Mouse (Mus musculus): ENCODE data around the gene Gimap9. TPM values are rescaled to one million over a fixed set of nuclear protein-coding genes. Genes with fewer than 3 reads are reported as not detected.

Gene Gimap9
- polyA plus RNA-seq, 1 experiment, result 0.92 TPM

DNA sequence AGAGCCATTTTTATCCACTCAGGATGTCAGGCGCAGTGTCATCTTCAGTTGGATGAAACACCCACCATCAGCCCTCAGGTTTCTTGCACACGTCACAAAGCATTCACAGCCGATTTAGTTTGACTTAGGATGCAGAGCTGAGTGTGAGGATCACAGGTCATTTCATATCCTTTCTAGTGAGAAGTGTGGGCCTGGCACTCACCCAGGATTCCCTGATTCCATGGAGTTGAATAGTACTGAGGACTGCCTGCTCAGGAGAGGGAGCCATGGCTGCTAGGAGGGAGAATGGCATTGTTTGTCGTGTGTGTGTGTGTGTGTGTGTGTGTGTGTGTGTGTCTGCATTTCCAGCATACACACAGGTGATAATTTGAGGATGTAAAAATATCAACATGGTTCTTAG is 44.4 kb downstream of the Gimap9 start:
- H3K4me3 ChIP-seq (ENCODE audit: insufficient read depth, poor library complexity, severe bottlenecking), result no peak overlapping the region
- no peak for TF ChIP-seq CTCF (IDR thresholded peaks at IDR 0.05; ENCODE audit: control insufficient read depth, insufficient read depth, insufficient read length)
- TF ChIP-seq MAX (IDR thresholded peaks at IDR 0.05), result no peak
- no peak for TF ChIP-seq MYOG (IDR thresholded peaks at IDR 0.05; ENCODE audit: control insufficient read depth, extremely low read depth, insufficient read length)
- TF ChIP-seq MYOD1 (IDR thresholded peaks at IDR 0.05; ENCODE audit: control insufficient read depth, insufficient read length, low read depth), result no peak
- TF ChIP-seq FOSL1 (IDR thresholded peaks at IDR 0.05; ENCODE audit: insufficient read depth, low read length, poor library complexity, severe bottlenecking), result no peak
- TF ChIP-seq CEBPB (IDR thresholded peaks at IDR 0.05; ENCODE audit: low read depth), result no peak
- TF ChIP-seq USF1 (IDR thresholded peaks at IDR 0.05; ENCODE audit: low read depth), result no peak
- H3K79me2 ChIP-seq (ENCODE audit: control insufficient read depth, insufficient read depth), result no peaks in the 10 kb centered on the region
- no peaks in the 10 kb centered on the region for H3K27me3 ChIP-seq (ENCODE audit: control insufficient read depth, insufficient read depth, insufficient read length)
- no peaks in the 10 kb centered on the region for H3K36me3 ChIP-seq (ENCODE audit: control insufficient read depth, insufficient read depth)
- no peak overlapping the region for H3ac ChIP-seq (ENCODE audit: control insufficient read depth, insufficient read length, low read depth)
- H3K79me3 ChIP-seq (ENCODE audit: low read depth), result no peaks in the 10 kb centered on the region

GRCm38 (mm10) chr6:48723468-48723867 is 47.5 kb downstream of the Gimap9 start:
- Histone ChIP-seq H3K79me2 (ENCODE audit: control insufficient read depth, insufficient read depth) (no peaks in the 10 kb centered on the region), H3K79me3 (ENCODE audit: low read depth) (no peaks in the 10 kb centered on the region), H3K27me3 (ENCODE audit: control insufficient read depth, insufficient read depth, insufficient read length) (no peaks in the 10 kb centered on the region), H3ac (ENCODE audit: control insufficient read depth, insufficient read length, low read depth) (no peak overlapping the region), H3K4me3 (ENCODE audit: insufficient read depth, poor library complexity, severe bottlenecking) (no peak overlapping the region), H3K36me3 (ENCODE audit: control insufficient read depth, insufficient read depth) (no peaks in the 10 kb centered on the region)
- TF ChIP-seq CEBPB (IDR thresholded peaks at IDR 0.05; ENCODE audit: low read depth) (no peak), CTCF (IDR thresholded peaks at IDR 0.05; ENCODE audit: control insufficient read depth, insufficient read depth, insufficient read length) (no peak), MYOD1 (IDR thresholded peaks at IDR 0.05; ENCODE audit: control insufficient read depth, insufficient read length, low read depth) (no peak), MYOG (IDR thresholded peaks at IDR 0.05; ENCODE audit: control insufficient read depth, extremely low read depth, insufficient read length) (no peak), USF1 (IDR thresholded peaks at IDR 0.05; ENCODE audit: low read depth) (no peak), FOSL1 (IDR thresholded peaks at IDR 0.05; ENCODE audit: insufficient read depth, low read length, poor library complexity, severe bottlenecking) (no peak), MAX (IDR thresholded peaks at IDR 0.05) (no peak)

DNA sequence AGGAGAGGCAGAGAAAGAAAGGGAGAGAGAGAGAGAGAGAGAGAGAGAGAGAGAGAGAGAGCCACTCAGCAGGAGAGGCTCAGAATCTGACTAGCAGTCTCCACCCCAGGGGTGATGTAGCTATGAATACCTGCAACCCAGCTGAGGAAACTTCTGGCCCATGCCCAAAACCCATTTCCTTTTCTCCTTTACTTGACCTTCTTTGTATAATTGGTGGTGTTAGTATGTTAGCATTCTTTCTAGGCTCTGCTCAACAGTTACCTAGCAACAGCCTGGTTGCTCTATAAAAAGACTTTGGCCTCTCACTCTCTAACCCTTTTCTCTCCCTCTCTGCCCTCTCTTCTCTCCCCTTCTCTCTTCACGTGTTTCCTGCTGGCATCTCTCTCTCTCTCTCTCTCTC is 49.5 kb downstream of the Gimap9 start:
- H3K4me3 ChIP-seq (ENCODE audit: insufficient read depth, poor library complexity, severe bottlenecking), result no peak overlapping the region
- no peak for TF ChIP-seq MAX (IDR thresholded peaks at IDR 0.05)
- TF ChIP-seq CTCF (IDR thresholded peaks at IDR 0.05; ENCODE audit: control insufficient read depth, insufficient read depth, insufficient read length), result no peak
- TF ChIP-seq MYOG (IDR thresholded peaks at IDR 0.05; ENCODE audit: control insufficient read depth, extremely low read depth, insufficient read length), result no peak
- no peak for TF ChIP-seq USF1 (IDR thresholded peaks at IDR 0.05; ENCODE audit: low read depth)
- no peak for TF ChIP-seq MYOD1 (IDR thresholded peaks at IDR 0.05; ENCODE audit: control insufficient read depth, insufficient read length, low read depth)
- TF ChIP-seq FOSL1 (IDR thresholded peaks at IDR 0.05; ENCODE audit: insufficient read depth, low read length, poor library complexity, severe bottlenecking), result no peak
- TF ChIP-seq CEBPB (IDR thresholded peaks at IDR 0.05; ENCODE audit: low read depth), result no peak
- H3K27me3 ChIP-seq (ENCODE audit: control insufficient read depth, insufficient read depth, insufficient read length), result no peaks in the 10 kb centered on the region
- H3ac ChIP-seq (ENCODE audit: control insufficient read depth, insufficient read length, low read depth), result no peak overlapping the region
- no peaks in the 10 kb centered on the region for H3K79me3 ChIP-seq (ENCODE audit: low read depth)
- H3K79me2 ChIP-seq (ENCODE audit: control insufficient read depth, insufficient read depth), result no peaks in the 10 kb centered on the region
- no peaks in the 10 kb centered on the region for H3K36me3 ChIP-seq (ENCODE audit: control insufficient read depth, insufficient read depth)

DNA sequence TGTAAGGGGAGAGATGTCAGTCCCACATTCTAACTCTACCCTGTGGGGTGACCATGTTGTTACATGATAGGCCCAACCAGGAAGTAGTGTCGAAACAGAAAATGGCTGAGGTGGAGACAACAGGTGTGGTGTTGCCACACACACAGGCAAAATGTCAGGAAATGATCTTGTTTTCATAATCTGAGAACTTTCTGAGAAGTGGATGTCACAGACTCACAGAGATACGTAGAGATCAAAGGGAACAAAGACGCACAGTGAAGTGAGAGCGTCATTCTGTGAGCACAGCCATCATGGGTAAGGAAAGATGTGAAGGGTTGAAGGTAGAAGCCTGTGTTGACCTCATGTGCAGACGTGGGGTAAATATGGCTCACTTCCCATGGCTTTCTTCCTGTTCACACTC is 51.8 kb downstream of the Gimap9 start:
- no peak for TF ChIP-seq CTCF (IDR thresholded peaks at IDR 0.05; ENCODE audit: control insufficient read depth, insufficient read depth, insufficient read length)
- TF ChIP-seq CEBPB (IDR thresholded peaks at IDR 0.05; ENCODE audit: low read depth), result no peak
- TF ChIP-seq MYOD1 (IDR thresholded peaks at IDR 0.05; ENCODE audit: control insufficient read depth, insufficient read length, low read depth), result no peak
- TF ChIP-seq MYOG (IDR thresholded peaks at IDR 0.05; ENCODE audit: control insufficient read depth, extremely low read depth, insufficient read length), result no peak
- no peak for TF ChIP-seq MAX (IDR thresholded peaks at IDR 0.05)
- no peak for TF ChIP-seq FOSL1 (IDR thresholded peaks at IDR 0.05; ENCODE audit: insufficient read depth, low read length, poor library complexity, severe bottlenecking)
- no peak for TF ChIP-seq USF1 (IDR thresholded peaks at IDR 0.05; ENCODE audit: low read depth)
- Histone ChIP-seq H3K36me3 (ENCODE audit: control insufficient read depth, insufficient read depth) (no peaks in the 10 kb centered on the region), H3K79me3 (ENCODE audit: low read depth) (no peaks in the 10 kb centered on the region), H3K79me2 (ENCODE audit: control insufficient read depth, insufficient read depth) (no peaks in the 10 kb centered on the region), H3ac (ENCODE audit: control insufficient read depth, insufficient read length, low read depth) (no peak overlapping the region), H3K4me3 (ENCODE audit: insufficient read depth, poor library complexity, severe bottlenecking) (no peak overlapping the region), H3K27me3 (ENCODE audit: control insufficient read depth, insufficient read depth, insufficient read length) (no peaks in the 10 kb centered on the region)

Other genes with a start within 250 kb of the Gimap9 start
- 0.75 TPM for gene Zfp467, start 230.3 kb upstream of the Gimap9 start, polyA plus RNA-seq (2012; fragmentation: generic; extraction: Trizol)
- 0.13 TPM for gene Sspo, start 227.9 kb upstream of the Gimap9 start, polyA plus RNA-seq (2012; fragmentation: generic; extraction: Trizol)
- 3.3 TPM for gene Atp6v0e2, start 138.5 kb upstream of the Gimap9 start, polyA plus RNA-seq (2012; fragmentation: generic; extraction: Trizol)
- 6.2 TPM for gene Lrrc61, start 121.3 kb upstream of the Gimap9 start, polyA plus RNA-seq (2012; fragmentation: generic; extraction: Trizol)
- gene Rarres2, start 103.3 kb upstream of the Gimap9 start, polyA plus RNA-seq (2012; fragmentation: generic; extraction: Trizol), result 0.08 TPM
- not detected for gene Gm45021, start 86.5 kb upstream of the Gimap9 start, polyA plus RNA-seq (2012; fragmentation: generic; extraction: Trizol)
- 9.1 TPM for gene Repin1, start 82.2 kb upstream of the Gimap9 start, polyA plus RNA-seq (2012; fragmentation: generic; extraction: Trizol)
- 0.69 TPM for gene Gm44965, start 82.2 kb upstream of the Gimap9 start, polyA plus RNA-seq (2012; fragmentation: generic; extraction: Trizol)
- gene Zfp775, start 74.1 kb upstream of the Gimap9 start, polyA plus RNA-seq (2012; fragmentation: generic; extraction: Trizol), result 1.8 TPM
- 0.01 TPM for gene AI854703, start 49.4 kb upstream of the Gimap9 start, polyA plus RNA-seq (2012; fragmentation: generic; extraction: Trizol)
- gene Gimap8, start 28.9 kb upstream of the Gimap9 start, polyA plus RNA-seq (2012; fragmentation: generic; extraction: Trizol), result not detected
- gene Gimap4, start 8.4 kb downstream of the Gimap9 start, polyA plus RNA-seq (2012; fragmentation: generic; extraction: Trizol), result 0.04 TPM
- not detected for gene Gimap6, start 32.1 kb downstream of the Gimap9 start, polyA plus RNA-seq (2012; fragmentation: generic; extraction: Trizol)
- not detected for gene Gm28053, start 42.5 kb downstream of the Gimap9 start, polyA plus RNA-seq (2012; fragmentation: generic; extraction: Trizol)
- not detected for gene Gimap7, start 42.5 kb downstream of the Gimap9 start, polyA plus RNA-seq (2012; fragmentation: generic; extraction: Trizol)
- gene Gimap1, start 62.9 kb downstream of the Gimap9 start, polyA plus RNA-seq (2012; fragmentation: generic; extraction: Trizol), result not detected
- not detected for gene Gimap5, start 70.1 kb downstream of the Gimap9 start, polyA plus RNA-seq (2012; fragmentation: generic; extraction: Trizol)
- not detected for gene Gimap3, start 94.7 kb downstream of the Gimap9 start, polyA plus RNA-seq (2012; fragmentation: generic; extraction: Trizol)
- gene Tmem176a, start 164.8 kb downstream of the Gimap9 start, polyA plus RNA-seq (2012; fragmentation: generic; extraction: Trizol), result 2.1 TPM
- gene Tmem176b, start 165.4 kb downstream of the Gimap9 start, polyA plus RNA-seq (2012; fragmentation: generic; extraction: Trizol), result 8.0 TPM
- gene Aoc1, start 196.8 kb downstream of the Gimap9 start, polyA plus RNA-seq (2012; fragmentation: generic; extraction: Trizol), result not detected